Mouse (Mus musculus) granulocyte monocyte progenitor cell, adult 5-6 weeks (primary cell): ENCODE measurements at regions not wholly inside any gene's neighbourhood (a gene's known extent, or its start where the extent isn't known, plus 50 kb on each side); places are given as distances from the start of the nearest gene placed in this dataset.

Source experiments
- ATAC-seq: replicated peaks from 2 replicates; pipeline ENCODE4 v1.8.0; 2016; ENCODE audit warnings: mild to moderate bottlenecking, moderate TSS enrichment, inconsistent platforms; ENCODE audit not compliant: poor library complexity, severe bottlenecking

GRCm38 (mm10) chr2:169360272-169360671, 227.3 kb downstream of the Gm11011 start:
- peak; percentile 79 for ATAC-seq

DNA sequence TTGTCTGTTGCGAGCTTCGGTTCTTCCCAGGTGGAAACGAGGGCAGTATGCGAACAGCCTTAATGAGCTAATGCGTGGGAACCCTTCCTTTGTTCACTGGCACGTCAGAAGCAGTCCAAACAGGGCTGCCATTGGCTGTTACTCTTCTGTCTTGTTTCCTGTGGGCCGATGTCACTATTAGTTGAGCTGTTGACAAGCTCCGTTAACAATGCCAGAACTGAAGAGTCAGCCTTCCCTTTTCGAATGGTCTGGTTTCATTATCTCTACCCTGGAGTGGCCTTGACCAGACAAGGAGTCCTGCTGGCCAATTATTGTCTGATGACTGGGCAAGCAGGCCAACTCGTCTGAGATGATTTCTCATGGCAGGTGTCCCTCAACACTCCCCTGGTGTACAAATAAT, 230.1 kb downstream of the Gm11011 start:
- no peak for ATAC-seq

- ATAC-seq, result no peak
Measured at GRCm38 (mm10) chr2:169351547-169351946, 236.0 kb downstream of the Gm11011 start.

- no peak for ATAC-seq
Measured at GRCm38 (mm10) chr2:169346107-169346506, 241.4 kb downstream of the Gm11011 start.

GRCm38 (mm10) chr2:169319521-169319920, 268.0 kb downstream of the Gm11011 start:
- no peak for ATAC-seq

DNA sequence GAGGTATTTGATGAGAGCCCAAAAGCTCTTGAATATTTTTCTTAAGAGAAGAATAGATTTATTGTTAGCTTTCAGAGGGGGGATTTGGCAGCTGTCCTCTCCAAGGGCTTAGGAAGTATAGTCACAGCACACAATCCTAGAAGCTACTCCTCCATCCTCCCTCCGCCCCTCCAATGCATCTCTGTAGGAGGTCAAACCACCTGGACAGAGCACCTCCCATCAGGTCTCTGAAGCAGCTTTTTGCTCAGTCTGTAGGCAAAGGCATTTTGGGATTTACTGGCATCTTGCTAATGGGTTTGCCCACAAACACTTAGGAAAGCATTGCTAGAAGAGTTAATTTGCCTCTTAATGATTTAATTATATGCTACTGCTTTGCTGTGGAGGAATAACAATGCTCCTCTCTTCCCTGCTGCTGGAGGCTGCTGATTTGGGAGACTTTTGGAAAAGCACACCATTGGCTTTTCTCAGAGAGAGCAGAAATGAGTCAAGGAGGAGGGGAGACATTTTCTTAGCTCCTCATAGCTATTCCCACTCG, 273.1 kb downstream of the Gm11011 start:
- ATAC-seq, result no peak

- ATAC-seq, result no peak
Measured at GRCm38 (mm10) chr2:169311821-169312220, 275.7 kb downstream of the Gm11011 start.

GRCm38 (mm10) chr2:169311356-169311755, 276.2 kb downstream of the Gm11011 start:
- no peak for ATAC-seq

GRCm38 (mm10) chr2:169304360-169304759, 283.2 kb downstream of the Gm11011 start:
- ATAC-seq, result no peak

DNA sequence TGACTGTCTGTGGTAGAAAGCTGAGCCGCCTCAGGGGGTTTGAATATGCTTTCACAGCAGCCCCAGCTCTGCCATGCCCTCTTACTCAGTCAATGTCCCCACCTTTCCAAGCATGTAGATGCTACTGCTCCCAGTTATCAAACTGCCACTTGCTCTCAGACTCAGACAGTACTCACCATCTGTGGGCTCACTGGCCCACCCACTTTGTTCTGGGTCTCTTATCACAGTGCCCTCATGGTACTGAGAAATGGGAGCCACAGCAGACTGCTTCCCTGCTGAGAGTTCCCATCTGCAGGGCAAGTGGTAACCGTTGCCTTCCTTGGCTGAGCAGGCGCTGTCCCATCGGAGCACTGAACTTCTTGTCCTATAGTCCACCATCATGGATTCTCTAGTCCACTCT, 286.6 kb downstream of the Gm11011 start:
- no peak for ATAC-seq

DNA sequence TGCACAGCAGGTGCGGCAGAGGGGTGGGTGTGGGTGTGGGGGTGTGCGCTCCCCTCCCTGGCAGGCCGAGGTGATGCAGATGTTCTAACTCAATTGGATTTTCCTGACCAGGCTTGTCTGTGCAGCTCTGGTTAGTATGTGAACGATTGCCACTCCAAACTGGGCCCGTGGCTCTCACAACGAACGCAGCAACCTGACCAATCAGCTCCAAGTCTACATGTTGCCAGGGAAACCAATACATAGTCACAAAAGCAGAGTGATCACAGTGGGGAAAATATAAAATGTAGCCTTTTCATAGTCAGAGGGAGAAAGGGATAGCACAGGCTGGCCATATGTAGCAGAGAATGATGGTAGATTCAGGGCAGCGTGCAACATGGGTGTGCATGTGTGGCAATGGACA, 287.1 kb downstream of the Gm11011 start:
- no peak for ATAC-seq

GRCm38 (mm10) chr2:169297841-169298627, 289.5 kb downstream of the Gm11011 start:
- peak; percentile 35; the same call in 1 of the 2 replicates for ATAC-seq

DNA sequence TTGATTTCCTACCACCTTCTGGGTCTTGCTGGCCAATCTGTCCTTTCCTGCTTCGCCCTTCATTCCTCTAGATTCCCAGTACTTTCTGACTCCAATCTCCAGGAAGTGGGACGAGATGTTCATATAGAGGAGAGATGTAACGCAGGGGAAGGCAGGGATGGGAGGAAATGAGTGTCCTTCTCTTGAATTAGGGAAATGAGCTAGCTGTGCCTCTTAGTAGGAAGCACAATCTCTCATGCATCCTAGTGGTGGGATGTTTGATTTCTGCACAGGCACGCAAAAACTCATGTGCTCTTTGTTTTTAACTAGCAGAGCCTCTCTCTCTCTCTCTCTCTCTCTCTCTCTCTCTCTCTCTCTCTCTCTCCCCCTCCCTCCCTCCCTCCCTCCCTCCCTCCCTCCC, 290.3 kb downstream of the Gm11011 start:
- no peak for ATAC-seq

- no peak for ATAC-seq
Measured at GRCm38 (mm10) chr2:169293351-169293750, 294.2 kb downstream of the Gm11011 start.

GRCm38 (mm10) chr2:169288891-169289605, 298.5 kb downstream of the Gm11011 start:
- no peak for ATAC-seq

GRCm38 (mm10) chr2:169286701-169287100, 300.8 kb downstream of the Gm11011 start:
- ATAC-seq, result no peak

- no peak for ATAC-seq
Measured at GRCm38 (mm10) chr2:169282508-169283117, 304.9 kb downstream of the Gm11011 start.

DNA sequence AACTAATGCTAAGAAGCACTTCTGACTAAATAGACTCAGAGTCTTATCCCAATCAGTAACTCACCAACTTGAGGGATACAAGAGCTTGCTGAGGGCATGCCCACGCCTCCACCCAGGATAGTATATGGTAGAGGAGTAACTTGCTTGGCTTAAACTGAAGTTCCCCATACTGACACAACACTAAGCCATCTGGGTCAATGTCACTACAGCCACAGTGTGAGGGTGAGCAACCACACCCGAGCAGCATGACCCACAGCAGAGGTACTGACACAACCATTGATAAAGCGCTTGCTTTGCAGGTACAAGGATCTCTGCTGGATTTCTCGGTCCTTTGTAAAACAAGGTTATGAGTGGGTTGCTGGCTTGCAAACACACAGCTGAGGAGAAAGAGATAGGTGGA, 312.2 kb downstream of the Gm11011 start:
- ATAC-seq, result no peak

GRCm38 (mm10) chr2:169274101-169274500, 313.4 kb downstream of the Gm11011 start:
- no peak for ATAC-seq

DNA sequence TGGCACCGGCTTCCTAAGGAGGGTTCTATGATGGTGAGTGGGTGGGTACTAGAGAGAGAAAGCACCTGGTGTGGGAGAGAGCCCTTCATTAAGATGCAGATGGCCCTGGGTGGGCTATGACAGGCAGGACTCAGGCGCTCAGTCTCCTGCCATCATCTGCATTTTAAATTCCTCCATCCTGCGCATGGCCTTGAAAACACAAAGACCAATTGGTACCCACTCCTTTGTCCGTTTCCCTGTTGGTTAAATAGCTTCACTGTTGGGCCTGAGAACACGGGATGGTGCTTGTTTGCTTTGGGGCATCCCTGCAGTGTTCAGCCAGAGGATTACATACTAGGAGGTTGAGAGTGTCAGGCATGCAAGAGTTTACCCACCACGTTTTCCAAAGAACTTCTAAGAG, 314.9 kb downstream of the Gm11011 start:
- no peak for ATAC-seq

DNA sequence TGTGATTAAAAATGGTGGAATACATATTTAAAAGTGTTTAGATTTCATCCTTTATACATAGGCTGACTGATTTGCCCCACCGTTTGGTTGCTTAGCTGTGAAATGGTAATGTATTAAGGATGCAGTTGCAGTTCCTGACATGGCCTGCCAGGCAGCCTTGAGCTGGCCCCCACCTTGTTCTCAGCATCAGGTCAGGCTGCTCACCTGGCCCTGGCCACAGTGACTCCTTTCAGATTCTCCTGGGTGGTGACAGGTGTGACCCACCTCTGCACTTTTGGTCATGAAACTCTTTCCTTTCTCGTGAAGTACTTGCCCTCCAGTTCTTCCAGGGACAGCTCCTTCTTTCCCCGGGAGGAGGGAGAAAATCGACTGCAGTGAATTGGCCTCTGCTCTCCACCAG, 315.5 kb downstream of the Gm11011 start:
- ATAC-seq, result no peak
